Mouse (Mus musculus): ENCODE data around the gene Ctnna3.

GRCm38 (mm10) chr10:64130397-64131150 is 700.7 kb downstream of the Ctnna3 start:
- no peak for TF ChIP-seq POLR2A (IDR thresholded peaks at IDR 0.05; ENCODE audit: control insufficient read depth in 1 of 2, insufficient read depth in 1 of 2, low read depth in 1 of 2, low read length in 2 of 2, poor library complexity in 1 of 2)
- no peak for TF ChIP-seq EP300 (IDR thresholded peaks at IDR 0.05; ENCODE audit: low read depth in 1 of 2, low read length in 2 of 2)
- TF ChIP-seq CTCF (IDR thresholded peaks at IDR 0.05 in 2 of 3, conservative IDR thresholded peaks at IDR 0.05 in 1 of 3; ENCODE audit: control insufficient read depth in 1 of 3, insufficient read depth in 1 of 3, low read depth in 2 of 3, low read length in 3 of 3, poor library complexity in 1 of 3, severe bottlenecking in 1 of 3): no peak
- no peak for TF ChIP-seq GABPA (IDR thresholded peaks at IDR 0.05; ENCODE audit: low read depth, low read length)
- no peak for TF ChIP-seq TAL1 (IDR thresholded peaks at IDR 0.05; ENCODE audit: low read length)
- TF ChIP-seq MEF2A (IDR thresholded peaks at IDR 0.05; ENCODE audit: extremely low read depth, insufficient replicate concordance, low read depth, low read length, poor library complexity, severe bottlenecking): no peak
- no peak for TF ChIP-seq MXI1 (IDR thresholded peaks at IDR 0.05; ENCODE audit: low read depth, low read length)
- TF ChIP-seq NRF1 (IDR thresholded peaks at IDR 0.05; ENCODE audit: insufficient read depth, low read depth, low read length, poor library complexity, severe bottlenecking): no peak
